Mouse (Mus musculus) 3T3-L1 (cell line): Measurements from ENCODE around the gene C8a.

Experiments
- DNase-seq: peaks from one replicate; pipeline ENCODE4 v3.0.0-alpha.2; 2015; ENCODE audit warnings: low read depth, low spot score

C8a gene

DNA sequence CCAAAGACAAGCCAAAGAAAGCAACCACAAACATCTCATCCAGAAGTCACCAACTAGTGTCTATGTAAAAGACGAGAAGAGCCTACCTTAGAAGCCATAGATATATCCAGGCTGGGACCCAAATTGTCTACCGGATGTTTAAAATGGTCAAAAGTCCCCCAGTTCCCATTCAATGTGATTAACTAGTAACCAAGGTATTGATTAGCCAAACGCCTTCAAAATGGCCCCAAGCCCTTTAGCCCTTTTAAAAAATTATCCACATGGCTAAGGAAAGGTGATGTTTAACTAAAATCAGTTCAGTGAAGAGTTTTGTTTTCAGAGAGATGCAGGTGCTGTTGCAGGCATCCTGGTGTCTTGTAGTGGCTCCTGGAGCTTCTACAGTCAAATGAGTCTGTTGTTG, at the start of gene C8a:
TSS of gene C8a (minus strand) at position 76 of the 400 bp plus-strand sequence.
- DNase-seq: no peak

DNA sequence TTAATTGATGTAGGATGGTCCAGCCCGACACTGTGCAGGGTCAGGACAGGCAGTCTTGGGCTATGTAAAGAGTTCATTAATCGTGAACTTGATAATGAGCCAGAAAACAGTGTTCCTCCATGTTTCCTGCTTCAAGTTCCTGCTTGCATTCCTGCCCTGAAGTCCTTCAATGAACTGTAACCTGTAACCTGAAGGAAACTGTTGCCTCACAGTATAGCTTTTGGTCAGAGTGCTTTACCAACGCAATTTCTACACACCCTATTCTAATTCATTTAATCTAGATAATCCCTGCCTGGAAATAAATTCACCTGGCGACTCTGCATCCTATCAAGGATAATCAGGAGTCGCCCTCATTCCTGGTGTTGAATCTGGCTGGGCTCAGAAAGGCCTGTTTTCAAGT, 49.2 kb upstream of the C8a start:
- DNase-seq: no peak

DNA sequence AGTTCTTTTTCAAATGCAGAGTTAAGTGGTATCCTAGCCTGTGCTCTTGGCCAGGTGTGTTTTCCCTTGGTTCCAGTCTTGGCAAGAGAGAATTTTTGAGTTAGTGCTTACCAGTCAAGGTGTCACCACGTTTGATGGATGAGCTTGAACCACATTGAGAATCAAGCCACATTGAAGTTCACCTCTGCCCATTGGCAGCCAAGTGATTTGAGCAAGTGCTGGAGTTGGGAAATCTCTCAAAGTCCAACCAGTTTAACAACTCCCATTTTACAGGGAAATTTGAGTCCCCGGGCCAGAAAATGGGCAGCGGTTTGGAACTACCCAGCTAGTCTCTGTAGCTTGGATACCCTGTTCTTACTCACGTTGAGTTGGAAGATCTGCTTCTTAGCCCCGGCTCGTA, 41.8 kb upstream of the C8a start:
- no peak for DNase-seq

- no peak for DNase-seq
These were observed 38.6 kb upstream of the C8a start for GRCm38 (mm10) chr4:104914711-104915247.

DNA sequence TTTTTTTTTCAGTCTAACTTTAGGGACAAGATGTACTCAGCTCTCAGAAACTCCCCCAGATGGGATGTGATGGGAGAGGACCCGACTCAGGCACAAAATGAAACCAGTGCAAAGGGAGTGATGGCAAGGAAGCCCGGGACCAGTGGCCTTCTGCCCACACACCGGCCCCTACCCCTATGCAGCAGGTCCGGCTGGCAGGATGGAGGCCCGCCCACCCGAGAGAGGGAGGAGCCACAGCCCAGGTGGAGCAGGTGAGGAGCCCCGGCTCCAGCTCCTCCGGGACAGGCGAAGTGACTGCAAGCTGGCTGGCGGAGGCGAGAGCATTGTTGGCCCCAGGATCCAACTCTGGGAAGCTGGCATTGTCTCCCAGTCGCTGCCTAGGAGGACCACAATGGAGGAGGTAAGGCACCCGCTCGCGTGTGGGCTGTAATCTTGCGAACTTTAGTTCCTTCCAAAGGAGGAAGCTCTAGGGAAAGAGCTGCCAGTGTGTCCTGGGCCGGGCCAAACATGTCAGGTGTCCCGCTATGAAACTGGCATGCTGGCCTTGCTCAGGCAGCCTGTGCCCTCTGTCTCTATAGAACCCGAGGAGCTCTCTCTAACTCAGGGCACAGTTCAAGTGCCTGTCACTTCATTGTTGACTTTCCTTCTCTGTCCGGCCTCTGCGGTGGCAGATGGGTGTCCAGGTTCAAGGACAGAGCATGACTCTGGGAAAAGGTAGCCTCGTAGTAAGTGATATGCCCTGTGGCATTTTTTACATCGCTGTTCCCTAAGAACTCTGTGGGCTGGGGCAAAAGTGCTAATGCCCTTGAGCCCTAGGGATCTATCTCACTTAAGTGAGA, 37.3 kb upstream of the C8a start, which contains the start of gene Fyb2:
TSS of gene Fyb2 (plus strand) at position 166 of the 839 bp plus-strand sequence.
- no peak for DNase-seq

DNA sequence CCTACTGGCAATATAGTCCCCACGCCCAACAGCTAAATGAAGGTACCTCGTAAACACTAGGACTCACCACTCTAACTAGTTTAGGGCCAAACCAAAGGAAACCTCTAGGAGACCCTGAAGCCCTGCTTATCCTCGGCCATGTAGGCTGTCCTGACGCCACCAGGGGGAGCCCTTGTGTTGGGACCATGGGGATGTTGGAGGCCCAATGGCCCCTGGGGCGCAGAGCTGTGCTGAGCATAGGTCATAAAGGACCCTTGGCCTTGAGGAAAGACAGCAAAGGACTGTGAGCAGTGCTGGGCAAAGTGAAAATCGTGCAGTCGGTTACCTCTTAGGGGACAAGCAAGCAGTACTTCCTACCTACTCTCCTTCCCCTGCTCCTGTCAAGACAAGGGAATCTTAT, 35.5 kb upstream of the C8a start:
- DNase-seq: peak; percentile 56

- no peak for DNase-seq
These were observed 28.9 kb upstream of the C8a start for GRCm38 (mm10) chr4:104905049-104905448.

- DNase-seq: no peak
These were observed 26.6 kb upstream of the C8a start for GRCm38 (mm10) chr4:104902836-104903235.

DNA sequence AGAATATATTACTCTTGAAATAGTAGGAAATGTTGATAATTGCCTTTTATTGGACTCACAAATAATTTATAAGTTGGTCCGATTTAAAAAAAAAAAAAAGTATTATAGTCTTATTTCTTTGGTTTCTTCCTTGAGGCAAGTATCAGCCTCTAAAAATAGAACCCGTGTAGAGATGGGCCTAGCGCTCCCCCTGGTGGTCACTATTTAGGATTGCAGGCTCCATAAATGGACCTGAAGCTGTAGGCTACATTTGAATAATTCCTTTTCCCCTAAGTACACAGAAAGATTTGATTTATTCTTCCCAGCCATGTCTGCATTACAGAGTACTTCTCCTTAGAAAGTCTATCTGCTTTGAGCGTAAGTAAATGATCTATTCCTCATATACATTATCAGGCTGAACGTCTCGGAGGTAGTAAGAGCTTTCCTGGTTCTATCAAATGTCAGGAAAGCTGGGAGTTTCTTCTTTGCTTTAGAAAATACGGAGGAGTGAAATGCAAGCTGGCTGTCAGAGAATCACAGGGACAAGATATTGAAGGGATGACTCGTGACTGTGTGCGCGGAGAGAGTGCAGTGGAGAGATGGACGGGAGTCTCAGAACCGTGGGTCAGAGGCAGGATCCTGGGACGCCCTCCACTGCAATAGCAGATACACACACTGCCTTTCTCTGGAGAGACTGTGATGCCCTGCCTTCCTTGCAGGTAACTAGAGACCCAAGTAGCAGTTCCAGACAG, 18.0 kb upstream of the C8a start:
- DNase-seq: peak; percentile 66

DNA sequence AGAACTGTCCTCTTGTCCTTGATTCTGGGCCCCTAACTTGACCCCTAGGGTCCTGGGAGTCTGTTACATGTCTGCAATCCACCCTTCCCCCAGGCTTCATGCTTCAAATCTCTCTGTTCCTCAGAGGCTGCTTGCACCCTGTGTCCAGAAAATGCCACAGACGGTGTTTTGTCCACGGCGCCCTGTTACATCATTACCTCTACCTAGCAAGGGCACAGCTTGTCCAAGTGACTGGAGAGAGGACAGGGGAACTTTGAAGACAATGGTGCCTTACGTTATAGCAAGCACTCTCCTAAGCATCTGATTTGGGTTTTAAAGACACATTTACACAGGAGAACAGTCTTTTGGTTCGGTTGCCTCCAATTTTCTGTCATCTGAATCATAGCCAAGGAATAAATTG, 17.4 kb upstream of the C8a start:
- no peak for DNase-seq

DNA sequence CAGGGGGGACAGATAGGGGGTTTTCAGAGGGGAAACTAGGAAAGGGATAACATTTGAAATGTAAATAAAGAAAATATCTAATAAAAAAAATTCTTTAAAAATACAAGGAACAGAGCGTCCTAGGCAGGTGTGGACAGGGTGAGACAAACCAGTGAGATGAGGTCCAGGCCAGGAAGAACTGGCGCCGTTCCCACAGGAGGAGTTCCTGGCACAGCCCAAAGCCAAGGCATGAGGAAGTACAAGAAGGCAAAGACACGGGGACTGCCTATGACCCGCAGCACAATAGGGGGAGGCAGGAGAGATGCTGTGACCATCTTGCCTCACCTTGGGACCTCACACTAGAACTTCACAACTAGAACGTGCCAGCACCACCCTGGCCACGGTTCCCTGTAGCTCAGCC, 15.5 kb upstream of the C8a start:
- DNase-seq: no peak

- DNase-seq: no peak
These were observed 12.5 kb upstream of the C8a start for GRCm38 (mm10) chr4:104888499-104889262.

DNA sequence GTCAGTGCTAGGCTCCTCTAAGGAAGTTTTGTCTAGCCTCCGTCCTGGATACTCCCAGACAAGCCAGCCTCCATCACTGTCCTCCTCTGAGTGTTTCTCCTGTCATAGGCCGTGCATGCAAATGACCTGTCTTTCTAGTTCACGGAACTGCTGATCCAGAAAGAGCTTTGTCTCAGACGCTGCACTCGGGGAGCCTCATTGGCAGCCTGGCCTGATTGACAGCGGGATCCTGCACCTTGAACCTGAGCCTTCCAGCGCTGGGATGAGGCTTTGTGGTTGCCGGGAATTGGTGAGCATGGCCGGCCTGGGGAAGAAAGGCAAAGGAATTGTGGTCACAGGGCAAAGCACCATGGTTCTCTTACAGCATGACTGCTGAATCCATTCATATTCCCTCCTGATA, 11.3 kb upstream of the C8a start:
- no peak for DNase-seq

- DNase-seq: no peak
These were observed 366 bp downstream of the C8a start for GRCm38 (mm10) chr4:104875832-104876231.

DNA sequence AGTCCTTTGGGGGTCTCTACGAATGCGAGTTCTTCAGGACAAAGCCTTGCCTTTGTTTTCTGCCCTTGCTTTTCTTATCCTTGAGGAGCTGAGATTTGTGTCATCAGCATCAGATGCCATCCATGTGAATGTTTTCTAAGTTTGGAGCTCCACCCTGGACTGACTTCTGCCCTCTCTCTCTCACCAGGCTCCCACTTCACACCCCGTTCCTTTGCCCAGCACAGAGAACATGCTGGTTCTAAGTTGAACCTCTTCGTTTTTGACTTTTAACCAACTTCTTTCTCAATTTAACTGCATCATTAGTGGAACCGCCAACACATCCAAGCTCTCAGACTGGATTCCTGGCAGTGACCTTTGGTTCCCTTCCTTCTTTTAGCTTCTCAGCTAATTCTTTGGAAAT, 6.0 kb downstream of the C8a start:
- DNase-seq: no peak

- DNase-seq: no peak
These were observed 6.6 kb downstream of the C8a start for GRCm38 (mm10) chr4:104869581-104869980.

- DNase-seq: no peak
These were observed 11.8 kb downstream of the C8a start for GRCm38 (mm10) chr4:104864397-104864796.

GRCm38 (mm10) chr4:104861241-104861640, 15.0 kb downstream of the C8a start:
- no peak for DNase-seq

DNA sequence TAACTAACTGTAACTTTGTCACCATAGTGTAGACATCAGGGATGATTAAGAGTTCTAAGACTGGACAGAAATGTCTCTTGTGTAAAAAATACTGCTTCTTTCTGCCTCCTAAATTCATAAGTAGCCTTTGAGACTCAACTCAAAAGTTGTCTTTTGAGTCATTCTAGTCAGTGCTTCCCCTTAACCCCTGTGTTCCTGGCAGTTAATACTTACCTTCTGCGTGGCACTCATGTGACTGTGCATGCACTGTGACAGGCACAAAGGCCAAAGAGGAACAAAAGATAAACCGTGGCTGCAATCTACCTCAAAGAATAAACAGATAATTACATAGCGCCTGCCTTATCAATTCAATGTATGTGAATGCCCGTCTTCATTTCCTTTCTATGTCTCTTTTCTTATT, 18.4 kb downstream of the C8a start:
- DNase-seq: no peak

GRCm38 (mm10) chr4:104857029-104857428, 19.2 kb downstream of the C8a start, which contains the start of gene Gm17662:
Gene Gm17662, plus strand, starts transcription at chr4:104857329.
- DNase-seq: no peak

DNA sequence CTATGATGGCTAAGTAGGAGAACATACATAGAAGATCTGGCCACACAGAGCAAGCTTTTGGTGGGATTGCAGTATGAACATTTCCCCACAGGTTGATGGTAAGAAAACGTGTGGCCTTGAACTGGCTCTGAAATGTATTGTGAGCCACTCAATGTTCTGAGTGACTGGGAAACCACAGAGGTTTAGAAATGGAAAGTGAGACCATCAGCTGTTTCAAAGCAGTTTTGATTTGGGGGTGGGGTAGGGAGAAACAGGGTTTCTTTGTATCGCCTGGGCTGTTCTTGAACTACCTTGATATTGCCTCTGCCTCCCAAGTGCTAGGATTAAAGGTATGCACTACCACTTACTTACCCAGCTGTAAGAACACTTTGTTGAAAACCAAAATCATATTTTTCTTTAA, 21.0 kb downstream of the C8a start:
- DNase-seq: no peak

DNA sequence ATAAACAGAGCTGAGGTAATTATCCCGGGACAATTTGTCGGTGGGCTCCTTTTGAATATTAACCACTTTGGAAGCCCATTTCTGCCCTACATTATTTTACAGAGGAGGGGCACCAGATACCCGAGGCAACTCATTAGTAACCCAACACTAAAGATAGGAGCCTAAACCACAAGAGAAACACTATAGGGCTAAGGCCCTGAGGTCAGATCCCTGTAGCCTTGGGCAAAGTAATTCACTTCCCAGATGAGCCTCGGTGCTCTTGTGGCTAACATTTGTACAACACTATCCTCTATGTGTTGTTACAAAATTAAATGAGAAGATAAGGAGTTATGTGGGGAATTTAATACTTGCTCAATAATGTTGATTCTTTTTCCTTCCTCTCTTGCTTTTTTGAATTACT, 32.7 kb downstream of the C8a start:
- no peak for DNase-seq
